Mouse (Mus musculus) kidney, adult 2 months (tissue): Measurements from ENCODE around the gene Odf3l2.

ENCODE experiments used
- CTCF ChIP-seq: fragments of 200-500 bp; conservative IDR thresholded peaks from 2 replicates; pipeline ENCODE4 v1.5.1; 2011; ENCODE audit warnings: low read depth, mild to moderate bottlenecking, control low read depth, low read length, moderate library complexity, mixed read lengths; ENCODE audit not compliant: insufficient read depth, insufficient read length
- POLR2A ChIP-seq: fragments of 200-500 bp; IDR thresholded peaks from one replicate; pipeline ENCODE4 v1.6.1; 2011; ENCODE audit warnings: low read depth, low read length, control low read depth

DNA sequence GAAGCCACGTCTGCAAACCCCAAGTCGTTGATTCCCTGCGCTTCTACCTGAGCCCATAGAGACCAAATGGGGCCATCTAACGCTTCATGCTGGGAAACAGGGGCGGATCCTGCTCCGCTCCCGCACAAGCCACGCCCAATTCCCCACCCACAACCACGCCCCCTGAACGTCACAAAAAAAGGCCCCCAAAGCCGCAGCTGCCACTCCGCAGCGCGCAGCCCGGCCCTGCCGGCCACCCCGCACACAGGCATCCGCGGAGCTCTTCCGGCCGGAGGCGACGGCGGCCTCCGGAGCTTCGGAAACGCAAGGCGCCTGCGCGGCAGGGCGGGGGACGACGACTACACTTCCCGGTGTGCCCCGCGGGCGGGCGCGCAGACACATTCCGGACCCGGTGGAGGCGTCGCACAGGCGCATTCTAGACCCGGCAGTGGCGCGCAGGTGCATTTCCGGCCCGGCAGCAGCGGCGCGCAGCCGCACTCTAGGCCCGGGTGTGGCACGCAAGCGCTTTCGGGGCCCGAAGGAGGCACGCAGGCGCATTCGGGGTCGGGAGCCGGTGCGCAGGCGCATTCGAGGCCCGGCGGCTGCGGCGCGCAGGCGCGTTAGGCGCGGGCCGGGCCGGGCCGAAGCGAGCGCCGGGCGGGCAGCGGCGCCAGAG lies 36.2 kb upstream of the Odf3l2 start, which contains the start of gene Cdc34:
- TF ChIP-seq CTCF (no peak), POLR2A (peak; percentile 58)
